Mouse (Mus musculus): ENCODE measurements at regions not wholly inside any gene's neighbourhood (a gene's known extent, or its start where the extent isn't known, plus 50 kb on each side); places are given as distances from the start of the nearest gene placed in this dataset.

GRCm38 (mm10) chr16:50679698-50680097 is 88.7 kb upstream of the Ccdc54 start:
- H3K27me3 ChIP-seq (ENCODE audit: control insufficient read depth, insufficient read depth, low read length, poor library complexity, severe bottlenecking) = no peaks in the 10 kb centered on the region
- H3K27ac ChIP-seq (ENCODE audit: insufficient read depth, low read length) = no peak overlapping the region
- no peak overlapping the region for H3K4me3 ChIP-seq (ENCODE audit: low read depth, low read length)
- TF ChIP-seq EP300 (IDR thresholded peaks at IDR 0.05; ENCODE audit: insufficient read depth, low read depth, low read length) (no peak), CTCF (IDR thresholded peaks at IDR 0.05; ENCODE audit: low read depth, low read length) (no peak), POLR2A (IDR thresholded peaks at IDR 0.05; ENCODE audit: insufficient read depth, low read length) (no peak)
- no peaks in the 10 kb centered on the region for H3K4me1 ChIP-seq (ENCODE audit: control insufficient read depth, insufficient read depth, low read length)
- H3K9me3 ChIP-seq (replicated peaks; ENCODE audit: control insufficient read depth, insufficient read depth, low read length, poor library complexity, severe bottlenecking) = no peaks in the 10 kb centered on the region
- H3K36me3 ChIP-seq (ENCODE audit: control insufficient read depth, insufficient read depth, low read length, poor library complexity, severe bottlenecking) = no peaks in the 10 kb centered on the region
- no peak overlapping the region for H3K9ac ChIP-seq (ENCODE audit: low read depth, poor library complexity, severe bottlenecking)

- H3K9ac ChIP-seq (ENCODE audit: low read depth, poor library complexity, severe bottlenecking) = no peak overlapping the region
Observed at GRCm38 (mm10) chr16:50673339-50673738, 82.4 kb upstream of the Ccdc54 start.

GRCm38 (mm10) chr16:50672713-50673112 is 81.8 kb upstream of the Ccdc54 start:
- no peaks in the 10 kb centered on the region for H3K4me1 ChIP-seq (ENCODE audit: control insufficient read depth, insufficient read depth, low read length)
- H3K36me3 ChIP-seq (ENCODE audit: control insufficient read depth, insufficient read depth, low read length, poor library complexity, severe bottlenecking) = no peaks in the 10 kb centered on the region
- no peak overlapping the region for H3K27ac ChIP-seq (ENCODE audit: insufficient read depth, low read length)
- H3K27me3 ChIP-seq (ENCODE audit: control insufficient read depth, insufficient read depth, low read length, poor library complexity, severe bottlenecking) = no peaks in the 10 kb centered on the region
- H3K9ac ChIP-seq (ENCODE audit: low read depth, poor library complexity, severe bottlenecking) = no peak overlapping the region
- no peaks in the 10 kb centered on the region for H3K9me3 ChIP-seq (replicated peaks; ENCODE audit: control insufficient read depth, insufficient read depth, low read length, poor library complexity, severe bottlenecking)
- TF ChIP-seq EP300 (IDR thresholded peaks at IDR 0.05; ENCODE audit: insufficient read depth, low read depth, low read length) (no peak), CTCF (IDR thresholded peaks at IDR 0.05; ENCODE audit: low read depth, low read length) (no peak), POLR2A (IDR thresholded peaks at IDR 0.05; ENCODE audit: insufficient read depth, low read length) (no peak)
- no peak overlapping the region for H3K4me3 ChIP-seq (ENCODE audit: low read depth, low read length)

More at GRCm38 (mm10) chr16:50673339-50673738, 82.4 kb upstream of the Ccdc54 start:
- Histone ChIP-seq H3K9me3 (replicated peaks; ENCODE audit: control insufficient read depth, insufficient read depth, low read length, poor library complexity, severe bottlenecking) (no peaks in the 10 kb centered on the region), H3K36me3 (ENCODE audit: control insufficient read depth, insufficient read depth, low read length, poor library complexity, severe bottlenecking) (no peaks in the 10 kb centered on the region), H3K27ac (ENCODE audit: insufficient read depth, low read length) (no peak overlapping the region), H3K4me1 (ENCODE audit: control insufficient read depth, insufficient read depth, low read length) (no peaks in the 10 kb centered on the region), H3K27me3 (ENCODE audit: control insufficient read depth, insufficient read depth, low read length, poor library complexity, severe bottlenecking) (no peaks in the 10 kb centered on the region), H3K4me3 (ENCODE audit: low read depth, low read length) (no peak overlapping the region)
- TF ChIP-seq EP300 (IDR thresholded peaks at IDR 0.05; ENCODE audit: insufficient read depth, low read depth, low read length) (no peak), CTCF (IDR thresholded peaks at IDR 0.05; ENCODE audit: low read depth, low read length) (no peak)

GRCm38 (mm10) chr16:50671170-50671569 is 80.2 kb upstream of the Ccdc54 start:
- no peaks in the 10 kb centered on the region for H3K4me1 ChIP-seq (ENCODE audit: control insufficient read depth, insufficient read depth, low read length)
- no peaks in the 10 kb centered on the region for H3K27me3 ChIP-seq (ENCODE audit: control insufficient read depth, insufficient read depth, low read length, poor library complexity, severe bottlenecking)
- TF ChIP-seq CTCF (IDR thresholded peaks at IDR 0.05; ENCODE audit: low read depth, low read length) (no peak), POLR2A (IDR thresholded peaks at IDR 0.05; ENCODE audit: insufficient read depth, low read length) (no peak), EP300 (IDR thresholded peaks at IDR 0.05; ENCODE audit: insufficient read depth, low read depth, low read length) (no peak)
- H3K36me3 ChIP-seq (ENCODE audit: control insufficient read depth, insufficient read depth, low read length, poor library complexity, severe bottlenecking) = no peaks in the 10 kb centered on the region
- no peak overlapping the region for H3K27ac ChIP-seq (ENCODE audit: insufficient read depth, low read length)
- no peak overlapping the region for H3K9ac ChIP-seq (ENCODE audit: low read depth, poor library complexity, severe bottlenecking)
- no peak overlapping the region for H3K4me3 ChIP-seq (ENCODE audit: low read depth, low read length)
- no peaks in the 10 kb centered on the region for H3K9me3 ChIP-seq (replicated peaks; ENCODE audit: control insufficient read depth, insufficient read depth, low read length, poor library complexity, severe bottlenecking)

GRCm38 (mm10) chr16:50664240-50664639 is 73.3 kb upstream of the Ccdc54 start:
- no peaks in the 10 kb centered on the region for H3K27me3 ChIP-seq (ENCODE audit: control insufficient read depth, insufficient read depth, low read length, poor library complexity, severe bottlenecking)
- TF ChIP-seq EP300 (IDR thresholded peaks at IDR 0.05; ENCODE audit: insufficient read depth, low read depth, low read length) (no peak), CTCF (IDR thresholded peaks at IDR 0.05; ENCODE audit: low read depth, low read length) (no peak), POLR2A (IDR thresholded peaks at IDR 0.05; ENCODE audit: insufficient read depth, low read length) (no peak)

More at GRCm38 (mm10) chr16:50664240-50664639, 73.3 kb upstream of the Ccdc54 start:
- Histone ChIP-seq H3K9ac (ENCODE audit: low read depth, poor library complexity, severe bottlenecking) (no peak overlapping the region), H3K27ac (ENCODE audit: insufficient read depth, low read length) (no peak overlapping the region), H3K9me3 (replicated peaks; ENCODE audit: control insufficient read depth, insufficient read depth, low read length, poor library complexity, severe bottlenecking) (no peaks in the 10 kb centered on the region), H3K4me1 (ENCODE audit: control insufficient read depth, insufficient read depth, low read length) (no peaks in the 10 kb centered on the region), H3K4me3 (ENCODE audit: low read depth, low read length) (no peak overlapping the region), H3K36me3 (ENCODE audit: control insufficient read depth, insufficient read depth, low read length, poor library complexity, severe bottlenecking) (no peaks in the 10 kb centered on the region)
